Comparison of ENCODE assay signal across 7 mouse cellular contexts in genomic region chr2:126875871-126876796, GRCm38 (mm10). TPM values are rescaled to one million over a fixed set of nuclear protein-coding genes. Genes with fewer than 3 reads are reported as not detected.
DNase-seq lines count a peak whose midpoint lies in the region; ATAC-seq lines count a peak whose summit lies in the region.

Trpm7 (minus strand) TSS chr2:126876230.

- H3K9me3 ChIP-seq in embryonic facial prominence, embryonic 12.5 days, result no peaks in the 10 kb centered on the region
- H3K9me3 ChIP-seq in limb, embryonic 11.5 days (ENCODE audit: control insufficient read depth, low read length), result no peaks in the 10 kb centered on the region
- no peaks in the 10 kb centered on the region for H3K9me3 ChIP-seq in midbrain, embryonic 14.5 days (ENCODE audit: control insufficient read depth, low read length)

- DNase-seq in adrenal gland, postnatal 25 days, result peak; percentile 92
- peak; percentile 100 for DNase-seq in heart, adult 11 months
- DNase-seq in kidney, adult 18-20 months, result peak; percentile 95
- DNase-seq in limb, embryonic 11.5 days (ENCODE audit: low spot score), result peak; percentile 93
- peak; percentile 97 for DNase-seq in midbrain, embryonic 14.5 days
- DNase-seq in spleen, adult 18-20 months, result peak; percentile 81 to 87

- H3K27me3 ChIP-seq in embryonic facial prominence, embryonic 12.5 days, result no peaks in the 10 kb centered on the region
- no peaks in the 10 kb centered on the region for H3K27me3 ChIP-seq in limb, embryonic 11.5 days (ENCODE audit: control insufficient read depth, insufficient read depth, low read length)
- no peaks in the 10 kb centered on the region for H3K27me3 ChIP-seq in midbrain, embryonic 14.5 days (ENCODE audit: control insufficient read depth, insufficient read depth, low read length)

- WGBS in embryonic facial prominence, embryonic 12.5 days, result 1% methylated on average over 80 of the region's 81 CpGs
- under 1% methylated on average over 81 of the region's 81 CpGs for WGBS in limb, embryonic 11.5 days
- 1% methylated on average over 81 of the region's 81 CpGs for whole genome bisulfite sequencing in midbrain, embryonic 14.5 days

- H3K4me2 ChIP-seq in embryonic facial prominence, embryonic 12.5 days (replicated peaks), result peak within 1 kb of the TSS; percentile 55
- H3K4me2 ChIP-seq in limb, embryonic 11.5 days (ENCODE audit: low read depth, severe bottlenecking), result peak within 1 kb of the TSS; percentile 65
- H3K4me2 ChIP-seq in midbrain, embryonic 14.5 days (ENCODE audit: low read length), result peak within 1 kb of the TSS; percentile 76

- peak within 1 kb of the TSS; percentile 93 for H3K4me3 ChIP-seq in embryonic facial prominence, embryonic 12.5 days
- peak within 1 kb of the TSS; percentile 89 for H3K4me3 ChIP-seq in limb, embryonic 11.5 days (ENCODE audit: low read depth, low read length)
- peak within 1 kb of the TSS; percentile 96 for H3K4me3 ChIP-seq in midbrain, embryonic 14.5 days (replicated peaks; ENCODE audit: low read depth, low read length)

- ATAC-seq in embryonic facial prominence, embryonic 12.5 days (ENCODE audit: insufficient number of reproducible peaks, insufficient read depth, low FRiP score, low TSS enrichment), result peak; percentile 95
- ATAC-seq in limb, embryonic 11.5 days (ENCODE audit: insufficient number of reproducible peaks, low FRiP score, low TSS enrichment, low read depth), result peak; percentile 97
- ATAC-seq in midbrain, embryonic 14.5 days (ENCODE audit: low FRiP score, low TSS enrichment), result peak; percentile 98

- H3K9ac ChIP-seq in embryonic facial prominence, embryonic 12.5 days, result peak within 1 kb of the TSS; percentile 96
- H3K9ac ChIP-seq in limb, embryonic 11.5 days (ENCODE audit: low read length), result peak within 1 kb of the TSS; percentile 93
- H3K9ac ChIP-seq in midbrain, embryonic 14.5 days (replicated peaks; ENCODE audit: low read length), result peak within 1 kb of the TSS; percentile 91

- no peaks in the 10 kb centered on the region for H3K36me3 ChIP-seq in embryonic facial prominence, embryonic 12.5 days
- no peaks in the 10 kb centered on the region for H3K36me3 ChIP-seq in limb, embryonic 11.5 days (ENCODE audit: control insufficient read depth, insufficient read depth, low read length)
- no peaks in the 10 kb centered on the region for H3K36me3 ChIP-seq in midbrain, embryonic 14.5 days (ENCODE audit: control insufficient read depth, insufficient read depth, low read length)

- H3K4me1 ChIP-seq in embryonic facial prominence, embryonic 12.5 days, result peaks cover 7% of the 10 kb centered on the region
- H3K4me1 ChIP-seq in limb, embryonic 11.5 days (ENCODE audit: control insufficient read depth, insufficient read depth, low read length), result 0 out of 2 replicates have a peak, but pooled peaks cover 6% of the 10 kb centered on the region
- peaks cover 12% of the 10 kb centered on the region for H3K4me1 ChIP-seq in midbrain, embryonic 14.5 days (ENCODE audit: control insufficient read depth, insufficient read depth, low read length)

- H3K27ac ChIP-seq in embryonic facial prominence, embryonic 12.5 days, result peak within 1 kb of the TSS; percentile 98
- H3K27ac ChIP-seq in limb, embryonic 11.5 days (replicated peaks; ENCODE audit: low read depth, low read length), result peak within 1 kb of the TSS; percentile 90
- H3K27ac ChIP-seq in midbrain, embryonic 14.5 days (replicated peaks; ENCODE audit: low read depth, low read length), result peak within 1 kb of the TSS; percentile 96

RNA-seq across cellular contexts. Expression of gene Trpm7, which starts in this region (rescaled TPM):
- 47.1 and 54.7 TPM in 2 replicates for total RNA-seq in adrenal gland, postnatal 25 days (2021)
- polyA plus RNA-seq in embryonic facial prominence, embryonic 12.5 days (2016; fragmentation: Nextera tagmentation; extraction: Ambion mirVana), result 54.4 and 55.4 TPM in 2 replicates
- 52.7 and 57.8 TPM in 2 replicates for polyA plus RNA-seq in limb, embryonic 11.5 days (2014; fragmentation: Nextera tagmentation; extraction: Ambion mirVana)
- 38.0 and 38.8 TPM in 2 replicates for polyA plus RNA-seq in midbrain, embryonic 14.5 days (2014; fragmentation: Nextera tagmentation; extraction: Ambion mirVana)

Comparison
In these comparisons a context has a peak if more than half of its experiments do, and no peak if none do; other contexts are left out.
1. Peak in every context shown above with its lines: DNase-seq, ATAC-seq, H3K4me3 ChIP-seq and H3K27ac ChIP-seq.